Mouse (Mus musculus): ENCODE results near the gene Lsamp.
A peak's percentile ranks its signal among the peaks of the same experiment; 100 is the strongest.

DNA sequence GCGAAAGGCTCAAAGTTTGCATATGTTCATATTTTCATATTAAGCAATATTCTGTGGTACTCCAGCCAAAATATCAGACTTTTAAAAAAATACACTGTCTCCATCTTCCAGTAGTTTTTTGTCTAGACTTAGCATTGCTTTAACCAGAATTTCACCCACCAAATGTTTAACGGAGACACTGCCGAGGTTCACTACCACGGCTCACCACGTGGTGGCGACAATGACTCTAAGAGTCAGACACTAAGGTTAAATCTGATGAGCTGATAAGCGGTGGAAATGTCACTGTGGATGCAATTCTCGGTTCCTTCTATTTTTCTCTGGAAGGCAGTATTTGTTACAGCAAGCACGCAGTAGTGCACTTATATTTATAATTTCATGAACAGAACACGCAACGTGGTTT, 2188.3 kb downstream of the Lsamp start:
- TF ChIP-seq POLR2A (IDR thresholded peaks at IDR 0.05; ENCODE audit: low read depth, low read length) (no peak), CTCF (IDR thresholded peaks at IDR 0.05; ENCODE audit: extremely low read depth, insufficient read depth, insufficient read length, insufficient replicate concordance) (peak; percentile 68; the same call in 1 of the 2 replicates)
